Mouse (Mus musculus) lung, postnatal 0 days (tissue): ENCODE results near the gene Jaml. TPM values are rescaled to one million over a fixed set of nuclear protein-coding genes. Genes with fewer than 3 reads are reported as not detected.

Source experiments
- ATAC-seq: fragments of 200-750 bp; cut with Nextera tagmentation; 2 replicates; pipeline ENCODE4 v1.8.0; 2017; ENCODE audit warnings: moderate library complexity
- DNase-seq: peaks from one replicate; pipeline ENCODE4 v3.0.0-alpha.2; 2016; ENCODE audit warnings: low spot score
- H3K27ac ChIP-seq: fragments of 300-500 bp; sonication (generic); 2 replicates; pipeline ENCODE4 v1.5.1; 2014; ENCODE audit warnings: antibody characterized with exemption, mild to moderate bottlenecking, low read length, mixed read lengths
- H3K27me3 ChIP-seq: fragments of 300-500 bp; sonication (generic); replicated peaks from 2 replicates; pipeline ENCODE4 v1.6.1; 2014; ENCODE audit warnings: low read length, mixed read lengths; ENCODE audit not compliant: insufficient read depth
- H3K36me3 ChIP-seq: fragments of 300-500 bp; sonication (generic); 2 replicates; pipeline ENCODE4 v1.6.1; 2014; ENCODE audit warnings: low read length, mixed read lengths; ENCODE audit not compliant: insufficient read depth
- H3K4me1 ChIP-seq: fragments of 300-500 bp; sonication (generic); 2 replicates; pipeline ENCODE4 v1.6.1; 2014; ENCODE audit warnings: antibody characterized with exemption, low read depth, low read length, mixed read lengths; ENCODE audit not compliant: insufficient read depth
- H3K4me2 ChIP-seq: fragments of 300-500 bp; sonication (generic); replicated peaks from 2 replicates; pipeline ENCODE4 v1.6.1; 2014; ENCODE audit warnings: low read depth, mild to moderate bottlenecking, low read length, moderate library complexity, mixed read lengths
- H3K4me3 ChIP-seq: fragments of 300-500 bp; sonication (generic); 2 replicates; pipeline ENCODE4 v1.5.1; 2014; ENCODE audit warnings: low read depth, low read length
- H3K9ac ChIP-seq: fragments of 300-500 bp; sonication (generic); replicated peaks from 2 replicates; pipeline ENCODE4 v1.6.1; 2014; ENCODE audit warnings: low read depth, mild to moderate bottlenecking
- H3K9me3 ChIP-seq: fragments of 300-500 bp; sonication (generic); 2 replicates; pipeline ENCODE4 v1.6.1; 2016; ENCODE audit warnings: low read length, mixed read lengths
- CTCF ChIP-seq: IDR thresholded peaks from 2 replicates; pipeline ENCODE4 v1.5.1; 2016; ENCODE audit warnings: antibody characterized with exemption, mild to moderate bottlenecking
- EP300 ChIP-seq: IDR thresholded peaks from 2 replicates; pipeline ENCODE4 v1.6.1; 2016; ENCODE audit warnings: antibody characterized with exemption, mild to moderate bottlenecking, control low read depth
- WGBS: fragments of 180-500 bp; shearing (Covaris S2); extraction: QIAGEN DNeasy Blood & Tissue Kit; methylation state at CpG from one replicate; pipeline ENCODE4 v1.1.7; 2014; 5-methylcytosine and 5-hydroxymethylcytosine counted together
- polyA plus RNA-seq: library from polyadenylated mRNA; unstranded; fragments of >200 nt; fragmentation: Nextera tagmentation; extraction: Ambion mirVana; gene quantifications from 2 replicates; pipeline ENCODE4 v1.2.1, GENCODE M21; 2015

Gene Jaml
- polyA plus RNA-seq, 1 experiment from 2014 or later: 3.3 TPM

- H3K36me3 ChIP-seq: no peaks in the 10 kb centered on the region
- no peaks in the 10 kb centered on the region for H3K27me3 ChIP-seq
- 74% methylated on average over 12 of the region's 12 CpGs for WGBS
- no peak overlapping the region for H3K27ac ChIP-seq
- no peaks in the 10 kb centered on the region for H3K9me3 ChIP-seq
- H3K4me2 ChIP-seq: no peak overlapping the region
- ATAC-seq (no peak), DNase-seq (peak; percentile 24)
- H3K9ac ChIP-seq: no peak overlapping the region
- no peaks in the 10 kb centered on the region for H3K4me1 ChIP-seq
- TF ChIP-seq CTCF: no peak
- no peak for TF ChIP-seq EP300
- H3K4me3 ChIP-seq: no peak overlapping the region
Measured at GRCm38 (mm10) chr9:45085741-45086690, 7.0 kb downstream of the Jaml start.

- Histone ChIP-seq H3K9ac (no peak overlapping the region), H3K27ac (no peak overlapping the region), H3K36me3 (no peaks in the 10 kb centered on the region), H3K9me3 (no peaks in the 10 kb centered on the region), H3K27me3 (no peaks in the 10 kb centered on the region), H3K4me2 (no peak overlapping the region), H3K4me3 (no peak overlapping the region), H3K4me1 (no peaks in the 10 kb centered on the region)
- peak; percentile 62 for ATAC-seq
- peak; percentile 46 for DNase-seq
- TF ChIP-seq CTCF: no peak
- TF ChIP-seq EP300: no peak
Measured at GRCm38 (mm10) chr9:45088040-45088439, 9.1 kb downstream of the Jaml start.

GRCm38 (mm10) chr9:45090811-45091210, 11.8 kb downstream of the Jaml start:
- Histone ChIP-seq H3K4me1 (no peaks in the 10 kb centered on the region), H3K9ac (no peak overlapping the region), H3K36me3 (no peaks in the 10 kb centered on the region), H3K27ac (no peak overlapping the region), H3K27me3 (no peaks in the 10 kb centered on the region), H3K9me3 (no peaks in the 10 kb centered on the region), H3K4me2 (no peak overlapping the region), H3K4me3 (no peak overlapping the region)
- DNase-seq (no peak), ATAC-seq (no peak)
- TF ChIP-seq EP300: no peak
- TF ChIP-seq CTCF: peak; percentile 15; the same call in 1 of the 2 replicates
- 69% methylated on average over 3 of the region's 3 CpGs for WGBS

- no peak for DNase-seq
- H3K27me3 ChIP-seq: no peaks in the 10 kb centered on the region
- TF ChIP-seq CTCF (no peak), EP300 (no peak)
- no peak overlapping the region for H3K4me2 ChIP-seq
- H3K4me1 ChIP-seq: no peaks in the 10 kb centered on the region
- H3K36me3 ChIP-seq: no peaks in the 10 kb centered on the region
- no peak overlapping the region for H3K4me3 ChIP-seq
- 42% methylated on average over 4 of the region's 4 CpGs for WGBS
- H3K27ac ChIP-seq: peak overlapping the region; percentile 43; the same call in 1 of the 2 replicates
- H3K9me3 ChIP-seq: no peaks in the 10 kb centered on the region
- no peak overlapping the region for H3K9ac ChIP-seq
- peak; percentile 19; the same call in 1 of the 2 replicates for ATAC-seq
Measured at GRCm38 (mm10) chr9:45092641-45093040, 13.7 kb downstream of the Jaml start.

- Histone ChIP-seq H3K4me2 (no peak overlapping the region), H3K36me3 (no peaks in the 10 kb centered on the region), H3K9ac (no peak overlapping the region), H3K9me3 (no peaks in the 10 kb centered on the region), H3K27ac (no peak overlapping the region), H3K4me1 (no peaks in the 10 kb centered on the region), H3K27me3 (no peaks in the 10 kb centered on the region), H3K4me3 (no peak overlapping the region)
- DNase-seq: peak; percentile 66
- 54% methylated on average over 6 of the region's 6 CpGs for WGBS
- TF ChIP-seq EP300 (no peak), CTCF (no peak)
- peak; percentile 77 for ATAC-seq
Measured at GRCm38 (mm10) chr9:45095149-45095937, 16.4 kb downstream of the Jaml start.

GRCm38 (mm10) chr9:45097877-45098276, 18.9 kb downstream of the Jaml start:
- H3K4me2 ChIP-seq: no peak overlapping the region
- ATAC-seq: no peak
- no peak overlapping the region for H3K9ac ChIP-seq
- H3K9me3 ChIP-seq: no peaks in the 10 kb centered on the region
- no peaks in the 10 kb centered on the region for H3K4me1 ChIP-seq
- TF ChIP-seq EP300: no peak
- no peak for TF ChIP-seq CTCF
- H3K27me3 ChIP-seq: no peaks in the 10 kb centered on the region
- WGBS: 77% methylated on average over 5 of the region's 5 CpGs
- no peaks in the 10 kb centered on the region for H3K36me3 ChIP-seq
- no peak overlapping the region for H3K27ac ChIP-seq
- DNase-seq: no peak
- H3K4me3 ChIP-seq: no peak overlapping the region
